Mouse (Mus musculus) thymus, postnatal 14 days (tissue): ENCODE data around the gene Tfpt.
"Not testable (repeated sequence)": the region's sequence is repeated elsewhere in the genome, so short reads cannot be mapped to it uniquely, and the experiment has no call there.

Experiments
- DNase-seq: peaks from one replicate; pipeline ENCODE4 v3.0.0; 2021

Tfpt gene

DNA sequence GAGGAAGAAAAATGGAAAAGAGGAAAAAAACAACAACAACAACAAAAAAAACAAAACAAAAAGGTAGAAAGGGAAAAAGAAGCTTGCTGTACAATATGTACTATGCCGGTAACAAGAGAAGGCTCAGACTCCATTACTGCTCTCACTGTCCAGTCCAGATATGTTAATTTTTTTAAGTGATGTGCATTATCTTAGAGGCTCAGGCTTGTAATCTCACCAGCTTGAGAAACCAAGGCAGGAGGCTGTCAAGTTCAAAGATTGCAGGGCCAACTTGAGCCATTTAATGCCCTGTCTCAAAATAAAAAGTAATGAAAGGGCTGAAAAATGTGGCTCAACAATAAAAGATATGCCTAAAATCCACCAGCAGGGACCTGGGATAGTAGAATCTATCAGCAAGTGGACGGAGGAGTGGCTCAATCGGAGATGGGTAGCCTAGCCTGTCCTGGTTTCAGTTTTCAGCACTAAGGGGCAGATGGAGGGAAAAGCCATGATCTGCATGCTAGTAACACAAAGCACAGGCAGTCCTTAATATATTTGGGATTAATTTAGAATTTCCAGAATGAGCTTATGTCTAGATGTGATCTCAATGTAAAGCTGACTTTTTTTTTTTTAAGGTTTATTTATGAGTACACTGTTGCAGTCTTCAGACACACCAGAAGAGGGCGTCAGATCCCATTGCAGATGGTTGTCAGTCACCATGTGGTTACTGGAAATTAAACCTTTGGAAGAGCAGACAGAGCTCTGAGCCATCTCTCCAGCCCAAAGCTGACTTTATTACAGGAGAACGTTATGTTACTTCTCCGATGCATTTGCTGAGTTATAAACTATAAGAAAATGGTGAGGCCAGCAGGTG is 13.1 kb downstream of the Tfpt start:
- DNase-seq, result peak; percentile 13

DNA sequence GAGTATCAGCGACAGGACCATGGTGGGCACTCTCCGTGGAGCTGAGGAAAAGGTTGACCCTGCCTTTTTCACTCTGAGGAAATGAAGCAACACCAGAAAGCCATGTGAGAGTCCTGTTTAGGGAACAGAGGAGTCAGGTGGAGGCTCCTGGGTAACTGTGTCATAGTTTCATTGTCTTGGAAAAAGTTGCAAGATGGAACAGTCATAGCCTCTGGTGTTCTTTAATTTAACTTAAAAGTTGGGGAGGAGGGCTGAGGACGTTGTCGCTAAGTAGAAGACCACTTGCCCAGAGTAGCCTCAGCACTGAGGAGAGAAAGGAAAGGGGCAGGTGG is 13.7 kb downstream of the Tfpt start, which contains the start of gene Oscar:
Gene Oscar, minus strand, starts transcription at position 101 of the 332 bp plus-strand sequence.
- no peak for DNase-seq

DNA sequence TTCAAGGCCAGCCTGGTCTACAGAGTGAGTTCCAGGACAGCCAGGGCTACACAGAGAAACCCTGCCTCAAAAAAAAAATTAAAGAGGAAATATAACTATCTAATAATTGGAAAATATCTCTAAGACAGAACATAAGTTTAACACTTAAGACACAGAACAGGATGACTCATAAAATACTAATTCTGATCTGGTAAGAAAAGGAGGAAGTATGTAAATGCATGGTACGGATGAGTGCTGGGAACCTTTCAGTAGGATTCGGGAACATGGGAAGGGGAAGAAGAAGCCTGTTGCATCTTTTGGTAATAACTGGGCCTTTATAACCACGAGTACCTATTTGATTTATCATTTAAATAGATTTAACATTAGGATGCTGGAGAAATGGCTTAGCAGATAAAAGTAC is 15.7 kb downstream of the Tfpt start:
- DNase-seq, result no peak

DNA sequence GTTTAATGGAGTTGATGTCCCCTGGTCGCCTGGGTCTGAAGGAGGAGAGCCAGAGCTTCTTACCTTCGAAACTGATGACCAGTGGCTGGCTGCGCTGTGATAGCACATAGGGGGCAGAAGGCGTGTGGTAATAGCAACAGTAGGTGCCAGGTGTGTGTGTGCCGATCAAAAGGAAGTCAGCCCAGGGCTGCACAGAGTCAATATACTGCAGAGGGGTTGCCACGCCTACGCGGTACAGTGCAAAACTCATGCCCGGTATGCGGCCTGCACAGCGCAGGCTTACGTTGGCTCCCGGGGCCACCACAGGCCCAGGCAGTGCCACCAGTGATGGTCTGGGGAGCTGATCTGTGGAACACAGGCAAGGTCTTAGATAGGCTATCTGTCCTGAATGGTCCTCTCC is 18.7 kb downstream of the Tfpt start:
- DNase-seq, result no peak

DNA sequence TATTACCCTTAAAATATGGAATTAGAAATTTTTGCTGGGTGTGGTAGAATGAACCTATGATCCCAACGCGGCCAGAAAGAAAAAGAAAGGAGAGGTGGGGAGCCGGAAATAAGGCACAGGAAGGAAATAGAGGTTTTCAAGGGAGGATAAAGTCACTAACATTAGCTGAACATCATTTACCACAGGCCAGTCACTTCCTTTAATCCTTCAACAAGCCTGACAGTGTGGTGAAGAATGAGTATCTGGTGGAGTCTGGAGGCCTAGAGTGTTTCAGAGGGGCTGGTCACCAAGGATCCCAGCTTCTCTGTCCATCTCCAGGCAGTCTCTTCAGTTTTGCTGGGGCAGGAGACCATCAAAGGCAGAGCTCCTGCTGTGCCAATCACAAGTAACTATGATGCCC is 19.3 kb downstream of the Tfpt start:
- no peak for DNase-seq

DNA sequence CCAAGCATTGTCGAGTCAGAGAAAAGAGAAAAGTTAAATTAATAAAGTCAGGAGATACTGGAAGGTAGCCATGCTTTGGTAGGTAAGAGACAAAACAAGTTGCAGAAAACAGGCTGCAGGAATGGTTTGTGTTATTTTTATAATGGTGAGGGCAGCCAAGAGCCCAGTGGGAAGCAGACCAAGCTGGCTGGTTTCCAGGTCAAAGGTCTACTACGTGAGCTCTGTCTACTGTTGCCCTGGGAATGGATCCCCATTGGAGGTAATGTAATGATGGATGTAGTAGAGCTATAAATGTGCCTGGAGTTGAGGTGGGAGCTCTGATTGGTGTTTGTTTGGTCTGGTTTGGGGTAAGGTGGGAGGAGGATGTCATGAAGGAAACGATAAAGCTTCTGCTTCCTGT is 20.6 kb downstream of the Tfpt start:
- no peak for DNase-seq

DNA sequence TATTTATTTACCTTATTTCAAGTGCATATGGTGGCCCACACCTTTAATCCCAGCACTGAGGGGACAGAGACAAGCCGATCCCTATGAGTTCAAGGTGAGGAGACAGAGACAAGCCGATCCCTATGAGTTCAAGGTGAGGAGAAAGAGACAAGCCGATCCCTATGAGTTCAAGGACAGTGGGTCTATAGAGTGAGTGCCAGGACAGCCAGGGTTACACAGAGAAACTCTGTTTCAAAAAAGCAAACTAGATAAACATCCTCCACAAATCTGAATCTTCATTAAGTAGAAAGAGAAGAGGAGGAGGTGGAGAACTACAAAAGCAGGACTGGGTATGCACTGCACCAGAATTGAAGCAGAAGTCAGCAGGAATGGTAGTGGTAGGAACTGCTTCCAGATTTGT is 21.1 kb downstream of the Tfpt start:
- DNase-seq, result no peak

DNA sequence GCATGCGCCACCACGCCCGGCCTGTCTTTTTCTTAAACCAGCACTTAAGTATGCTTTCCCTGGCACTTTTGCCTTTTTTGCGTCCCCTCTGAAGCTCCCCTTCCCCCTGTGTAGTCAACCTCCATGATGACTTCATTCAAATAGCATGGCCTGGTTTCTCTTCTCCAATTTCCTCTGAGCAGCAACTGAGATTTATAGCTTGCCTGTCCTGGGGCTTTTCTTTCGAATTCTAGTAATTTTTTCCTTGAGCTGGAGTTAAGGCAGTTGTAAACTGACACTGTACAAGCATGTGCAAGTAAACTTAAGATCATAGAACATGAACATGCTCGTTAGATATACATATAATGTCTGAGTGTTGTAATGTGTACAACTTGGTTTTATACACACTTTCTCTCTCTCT is 22.3 kb downstream of the Tfpt start:
- no peak for DNase-seq

DNA sequence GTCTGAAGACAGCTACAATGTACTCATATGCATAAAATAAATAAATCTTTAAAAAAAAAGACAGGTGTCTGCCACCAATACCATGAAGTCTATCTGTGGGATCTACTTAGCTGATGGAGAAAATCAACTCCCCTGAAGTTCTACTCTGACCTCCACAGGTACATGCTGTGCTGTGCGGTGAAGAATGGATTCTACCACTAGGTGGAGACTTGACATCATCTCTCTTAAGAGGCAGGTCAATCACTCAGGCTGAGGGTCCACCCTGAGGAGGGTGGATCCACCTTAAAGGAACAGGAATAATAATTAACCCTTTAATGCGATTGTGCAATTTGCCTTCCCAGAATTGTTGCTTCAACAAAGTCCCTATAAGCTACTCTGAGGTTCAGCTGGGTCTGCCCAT is 22.9 kb downstream of the Tfpt start:
- peak; percentile 30 for DNase-seq

DNA sequence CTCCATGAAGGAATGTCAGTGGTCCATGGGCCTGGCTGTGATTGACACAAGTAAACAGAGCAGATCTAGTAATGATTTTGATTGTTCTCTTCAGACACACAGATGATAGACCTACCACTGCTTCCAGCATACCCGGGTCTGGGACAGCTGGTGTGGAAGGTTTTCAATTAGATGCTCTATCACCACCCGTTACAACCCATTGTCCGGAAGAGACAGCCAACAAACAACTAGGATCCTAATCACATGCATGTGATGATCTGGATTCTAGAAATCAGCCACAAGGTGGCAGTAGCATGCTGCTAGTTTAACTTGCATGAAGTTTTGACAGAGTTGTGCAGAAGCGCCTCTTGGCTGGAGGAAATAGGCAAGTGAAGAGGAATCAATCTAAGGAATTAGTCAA is 28.6 kb downstream of the Tfpt start:
- peak; percentile 68 for DNase-seq

DNA sequence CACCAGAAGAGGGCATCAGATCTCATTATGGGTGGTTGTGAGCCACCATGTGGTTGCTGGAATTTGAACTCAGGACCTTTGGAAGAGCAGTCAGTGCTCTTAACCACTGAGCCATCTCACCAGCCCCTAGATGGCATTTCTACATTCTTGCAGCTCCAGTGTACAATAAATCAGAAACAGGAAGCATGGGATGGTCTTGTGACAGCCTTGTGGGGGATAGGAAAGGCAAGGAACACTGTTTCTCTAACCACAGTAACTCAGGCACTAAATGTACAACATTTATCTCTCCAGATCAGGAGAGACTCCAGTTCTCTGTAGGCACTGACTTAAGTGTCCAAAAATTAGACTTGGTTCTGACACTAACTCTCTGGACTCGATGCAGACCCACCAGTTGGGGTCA is 32.0 kb downstream of the Tfpt start:
- DNase-seq, result not testable (repeated sequence)

DNA sequence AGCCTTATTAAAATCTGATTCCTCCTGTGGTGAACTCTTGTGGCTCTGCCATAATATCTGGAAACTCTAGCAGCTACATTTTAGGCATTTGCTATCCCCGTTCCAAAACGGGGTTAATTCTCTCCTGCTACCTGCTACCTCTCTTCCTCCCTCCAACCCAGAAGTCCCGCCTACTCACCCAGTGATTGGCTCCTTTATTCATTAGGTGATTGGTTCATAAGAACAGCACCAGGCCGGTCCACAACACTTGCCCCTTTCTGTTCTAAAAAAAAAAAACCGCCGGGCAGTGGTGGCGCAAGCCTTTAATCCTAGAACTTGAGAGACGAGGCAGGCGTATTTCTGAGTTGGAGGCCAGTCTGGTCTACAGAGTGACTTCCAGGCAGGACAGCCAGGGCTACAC is 34.6 kb downstream of the Tfpt start:
- peak; percentile 9 for DNase-seq

DNA sequence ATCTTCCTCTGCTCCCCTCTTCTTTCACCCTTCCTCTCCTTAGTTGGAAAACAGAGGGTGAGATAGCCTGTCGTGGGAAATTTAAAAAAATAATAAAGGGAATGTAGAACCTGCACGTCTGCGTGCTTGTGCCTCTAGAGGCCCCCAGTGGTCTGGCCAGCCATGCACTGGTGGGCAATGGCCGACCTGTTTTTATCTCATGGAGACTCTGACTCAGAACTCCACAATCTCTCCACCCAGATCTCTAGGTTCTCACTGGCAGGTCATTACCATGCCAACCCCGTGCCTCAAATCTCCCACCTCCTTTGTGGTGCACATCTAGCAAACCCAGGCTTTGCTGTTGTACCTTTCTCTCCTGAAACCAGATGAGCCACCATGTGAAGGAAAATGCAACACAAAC is 35.0 kb downstream of the Tfpt start:
- no peak for DNase-seq

DNA sequence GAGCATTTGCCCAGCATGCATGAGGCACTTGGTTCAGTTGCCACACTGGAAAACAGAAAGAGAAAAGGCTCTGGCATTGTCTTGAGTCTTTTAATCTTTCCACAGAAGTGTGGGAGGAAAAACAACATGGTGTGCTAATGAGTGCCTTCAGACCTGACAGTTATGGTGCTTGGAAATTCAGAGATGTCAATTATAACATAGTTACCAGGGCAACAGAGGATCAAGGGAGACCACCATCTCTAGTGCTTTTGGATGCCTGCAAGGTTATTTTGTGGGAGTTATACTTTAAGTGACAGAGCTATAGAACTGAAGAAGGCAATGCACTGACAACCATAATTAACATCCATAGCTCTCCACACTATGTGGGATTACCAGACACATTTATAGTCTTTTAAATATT is 35.9 kb downstream of the Tfpt start:
- no peak for DNase-seq

DNA sequence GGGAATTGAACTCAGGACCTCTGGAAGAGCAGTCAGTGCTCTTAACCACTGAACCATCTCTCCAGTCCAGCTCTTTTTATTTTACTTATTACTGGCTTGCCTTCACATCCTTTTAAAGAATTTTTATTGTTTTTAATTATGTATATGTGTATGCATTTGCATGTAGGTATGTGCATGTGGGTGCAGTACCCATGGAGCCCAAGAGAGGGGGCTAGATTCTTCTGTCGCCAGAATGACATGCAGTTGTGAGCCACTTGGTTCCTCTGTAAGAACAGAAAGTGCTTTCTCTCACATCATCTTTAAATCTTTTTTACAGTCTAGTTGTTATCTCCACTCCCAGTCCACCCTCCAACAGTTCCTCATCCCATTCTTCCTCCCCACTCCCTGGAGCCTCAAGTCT is 38.2 kb downstream of the Tfpt start:
- no peak for DNase-seq

DNA sequence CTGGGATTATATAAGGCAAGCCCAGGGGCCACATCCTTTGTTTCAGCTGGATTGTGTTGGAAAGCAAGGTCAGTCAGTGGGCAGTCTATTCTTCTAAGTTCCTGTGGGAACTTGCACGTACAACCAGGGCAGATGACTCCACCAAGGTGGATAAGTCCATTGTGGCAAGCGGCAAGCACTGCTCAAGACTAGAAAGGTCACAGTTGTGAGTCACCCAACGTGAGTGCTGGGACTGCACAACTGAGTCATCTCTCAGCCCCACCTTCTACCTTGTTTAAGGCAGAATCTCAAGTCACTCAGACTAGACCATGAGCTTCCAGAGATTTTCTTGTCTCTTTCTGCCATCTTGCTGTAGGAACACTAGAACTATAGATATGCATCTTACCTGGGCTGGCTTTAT is 39.2 kb downstream of the Tfpt start:
- DNase-seq, result no peak

DNA sequence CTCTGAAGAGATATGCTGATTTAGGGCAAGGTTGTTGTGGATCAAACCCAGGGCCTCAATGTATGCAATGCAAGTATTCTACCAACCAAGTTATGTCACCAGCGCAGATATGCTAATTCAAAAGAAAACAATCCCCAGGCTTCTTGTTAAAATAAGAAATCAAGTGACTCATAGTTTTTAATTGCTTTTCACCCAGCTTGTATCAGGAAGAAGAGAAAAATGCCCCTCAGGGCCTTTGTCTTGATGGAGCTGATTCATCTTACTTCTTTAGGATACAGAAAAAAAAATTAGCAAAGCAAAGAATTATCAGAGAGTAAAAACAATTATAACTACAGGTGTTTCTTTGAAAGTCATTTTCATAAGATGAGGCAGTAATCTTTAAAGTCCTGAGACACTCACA is 42.4 kb downstream of the Tfpt start:
- DNase-seq, result no peak

DNA sequence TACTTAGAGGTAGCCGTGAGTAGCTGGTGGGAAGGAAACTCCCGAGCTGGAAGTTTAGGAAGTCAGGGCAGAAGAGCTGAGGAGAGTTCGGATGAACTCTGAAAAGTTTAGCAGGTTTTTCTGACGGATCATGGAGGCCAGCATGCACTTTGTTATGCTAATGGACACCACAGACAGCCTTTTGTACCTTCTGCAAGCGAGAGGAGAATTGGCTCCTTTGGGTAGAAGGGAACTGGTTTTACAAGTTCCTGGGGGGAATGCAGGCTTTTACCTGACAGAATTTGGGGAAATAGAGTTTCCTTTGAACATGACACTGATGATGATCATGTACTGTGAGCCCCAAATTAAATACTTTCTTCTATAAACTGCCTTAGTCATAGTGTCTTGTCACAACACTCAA is 43.5 kb downstream of the Tfpt start:
- DNase-seq, result no peak

DNA sequence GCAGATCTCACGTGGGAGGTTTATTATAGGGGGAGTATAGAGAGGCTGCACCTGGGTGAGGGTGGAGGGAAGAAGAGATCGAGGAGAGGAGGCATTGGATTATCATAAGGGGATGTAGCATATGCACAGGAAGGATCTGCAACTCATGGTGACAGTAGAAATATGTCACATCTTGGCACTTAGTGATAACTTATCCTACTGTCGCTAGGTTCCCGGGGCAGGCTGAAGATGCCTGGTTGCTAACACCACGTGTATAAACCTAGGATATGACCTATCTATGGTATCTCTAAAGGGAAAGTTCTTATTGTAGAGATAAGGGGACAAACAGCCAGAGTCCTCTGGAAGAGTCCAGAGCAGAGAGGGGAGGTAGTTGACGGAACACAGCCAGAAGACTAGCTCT is 44.0 kb downstream of the Tfpt start:
- DNase-seq, result no peak

DNA sequence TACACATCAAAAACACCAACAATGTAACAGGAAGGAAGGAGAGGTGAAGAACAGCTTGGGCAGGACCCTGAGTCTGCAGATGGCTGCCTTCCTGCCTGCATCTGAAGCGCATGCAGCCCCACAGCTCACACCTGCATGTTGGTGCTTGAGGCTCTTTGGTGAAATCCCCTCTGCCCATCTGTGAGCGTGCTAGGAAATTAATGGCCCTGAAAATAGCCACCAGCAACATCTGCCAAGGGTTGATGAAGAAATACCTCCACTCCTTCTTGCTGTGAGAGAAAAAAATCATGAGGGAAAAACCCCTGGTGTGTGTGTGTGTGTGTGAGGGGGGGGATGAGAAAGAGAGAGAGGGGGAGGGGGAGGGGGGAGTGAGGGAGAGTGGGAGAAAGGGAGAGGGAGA is 49.7 kb downstream of the Tfpt start:
- DNase-seq, result peak; percentile 7

DNA sequence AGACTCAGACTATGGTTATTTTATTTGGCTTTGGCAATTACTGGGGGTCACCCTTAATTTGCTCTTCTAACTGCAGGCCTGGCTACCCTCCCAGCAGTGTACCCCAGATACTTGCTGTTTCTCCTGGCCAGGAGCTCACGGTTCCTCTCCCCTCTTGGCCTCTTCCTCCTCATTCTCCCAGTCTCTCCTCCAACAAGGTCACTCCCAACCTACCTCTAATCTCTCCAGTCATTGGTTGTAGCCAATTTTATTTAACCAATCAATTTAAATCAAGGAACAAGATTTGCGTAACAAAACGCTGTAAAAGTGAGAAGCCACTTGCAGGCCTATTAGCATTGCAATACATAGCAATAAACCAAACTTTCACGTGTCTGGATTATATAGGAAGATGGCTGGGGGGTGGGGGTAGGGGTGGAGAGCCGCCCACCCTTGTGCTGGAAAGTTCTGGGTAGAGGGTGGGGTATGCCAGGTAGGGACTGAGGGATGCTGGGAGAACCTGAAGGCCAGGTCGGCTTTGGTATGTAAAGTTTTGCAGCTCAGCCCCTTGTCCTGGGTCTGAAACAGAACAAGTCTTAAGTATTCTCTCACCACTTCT is 50.7 kb downstream of the Tfpt start:
- DNase-seq, result no peak

DNA sequence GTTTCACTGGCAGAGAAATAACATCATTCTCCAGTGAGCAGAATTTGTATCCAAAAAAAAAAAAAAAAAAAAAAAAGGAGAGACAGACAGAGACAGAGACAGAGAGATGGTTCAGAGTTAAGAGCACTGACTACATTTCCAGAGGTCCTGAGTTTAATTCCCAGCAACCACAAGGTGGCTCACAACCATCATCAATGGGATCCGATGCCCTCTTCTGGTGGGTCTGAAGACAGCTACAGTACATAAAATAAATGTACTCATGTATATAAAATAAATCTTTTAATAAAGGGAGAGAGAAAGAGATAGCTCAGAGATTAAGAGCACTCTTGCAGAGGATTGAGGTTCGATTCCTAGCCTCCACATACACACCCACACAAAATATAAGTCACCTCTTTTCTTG is 51.5 kb downstream of the Tfpt start:
- DNase-seq, result no peak

DNA sequence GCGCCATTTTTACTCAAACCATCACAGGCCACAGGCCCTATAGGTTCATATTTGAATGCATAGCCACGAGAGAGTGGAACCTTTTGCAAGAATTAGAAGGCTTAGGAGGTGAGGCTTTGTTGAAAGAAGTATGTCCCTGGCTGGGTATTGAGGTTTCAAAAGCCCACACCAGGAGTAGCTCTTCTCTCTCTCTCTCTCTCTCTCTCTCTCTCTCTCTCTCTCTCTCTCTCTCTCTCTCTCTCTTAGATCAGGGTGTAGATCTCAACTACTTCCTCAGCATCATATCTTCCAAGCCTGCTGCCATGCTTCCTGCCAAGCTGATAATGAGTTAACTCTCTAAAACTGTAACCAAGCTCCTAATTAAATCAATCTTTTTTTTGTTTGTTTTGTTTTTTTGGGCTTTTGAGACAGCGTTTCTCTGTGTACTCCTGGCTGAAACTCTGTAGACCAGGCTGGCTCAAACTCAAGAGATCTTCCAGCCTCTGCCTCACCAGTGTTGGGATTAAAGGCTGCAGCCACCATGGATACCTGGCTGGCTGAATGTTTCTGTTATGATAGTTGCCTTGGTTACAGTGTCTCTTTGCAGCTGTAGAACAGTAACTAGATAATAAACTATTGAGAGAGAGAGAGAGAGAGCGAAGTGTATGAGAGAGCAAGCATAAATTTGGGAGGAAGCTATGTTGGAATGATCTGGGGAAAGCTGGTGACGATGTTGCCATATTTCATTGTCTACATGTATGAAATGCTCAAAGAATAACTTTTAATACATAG is 53.2 kb downstream of the Tfpt start:
- no peak for DNase-seq

DNA sequence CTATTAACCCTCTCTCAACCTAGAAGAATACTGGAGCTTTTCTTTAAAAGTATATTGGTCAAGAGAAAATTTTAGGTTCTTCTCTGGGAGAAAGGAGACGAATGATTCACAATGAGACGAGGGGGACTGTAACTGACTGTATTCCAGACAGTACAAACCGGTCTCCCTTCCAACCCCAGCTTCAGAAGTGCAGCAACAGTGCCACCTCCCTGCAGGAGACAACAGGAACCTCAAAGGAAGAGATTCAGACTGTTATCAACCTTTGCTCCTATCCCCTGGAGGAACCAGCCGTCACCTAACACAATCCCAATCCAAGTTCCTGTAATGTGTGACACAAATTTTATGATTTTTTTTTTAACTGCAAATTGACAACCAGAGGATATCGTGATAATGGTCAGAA is 55.5 kb downstream of the Tfpt start:
- DNase-seq, result no peak
